Mouse (Mus musculus) thymus, adult 2 months (tissue): ENCODE results near the gene Umodl1. TPM values are rescaled to one million over a fixed set of nuclear protein-coding genes. Genes with fewer than 3 reads are reported as not detected.
A peak's percentile ranks its signal among the peaks of the same experiment; 100 is the strongest.

Source experiments
- DNase-seq: peaks from one replicate; pipeline ENCODE4 v3.0.0; 2021
- H3K27ac ChIP-seq: fragments of 200-500 bp; 2 replicates; pipeline ENCODE4 v1.5.1; 2012; ENCODE audit warnings: low read length, control low read depth; ENCODE audit not compliant: control insufficient read depth, insufficient read depth
- H3K27me3 ChIP-seq: fragments of 200-500 bp; 2 replicates; pipeline ENCODE4 v1.6.1; 2012; ENCODE audit warnings: mild to moderate bottlenecking, low read length, moderate library complexity, mixed read lengths; ENCODE audit not compliant: control insufficient read depth, insufficient read depth
- H3K36me3 ChIP-seq: fragments of 200-500 bp; 2 replicates; pipeline ENCODE4 v1.6.1; 2012; ENCODE audit warnings: mild to moderate bottlenecking, low read length, moderate library complexity; ENCODE audit not compliant: control insufficient read depth, insufficient read depth
- H3K4me1 ChIP-seq: fragments of 200-500 bp; replicated peaks from 2 replicates; pipeline ENCODE4 v1.6.1; 2012; ENCODE audit warnings: low read length; ENCODE audit not compliant: control insufficient read depth, insufficient read depth
- H3K4me3 ChIP-seq: fragments of 200-500 bp; 2 replicates; pipeline ENCODE4 v1.5.1; 2012; ENCODE audit warnings: mild to moderate bottlenecking, low read length, control low read depth, moderate library complexity; ENCODE audit not compliant: control insufficient read depth, insufficient read depth
- CTCF ChIP-seq: fragments of 200-500 bp; IDR thresholded peaks from 2 replicates; pipeline ENCODE4 v1.5.1; 2012; ENCODE audit warnings: mild to moderate bottlenecking, control low read depth, low read length, moderate library complexity, borderline replicate concordance; ENCODE audit not compliant: control insufficient read depth, poor library complexity, insufficient read depth; ENCODE audit errors: extremely low read depth
- POLR2A ChIP-seq: fragments of 200-500 bp; IDR thresholded peaks from 2 replicates; pipeline ENCODE4 v1.6.1; 2012; ENCODE audit warnings: mild to moderate bottlenecking, low read length, control low read depth, moderate library complexity; ENCODE audit not compliant: control insufficient read depth, poor library complexity, insufficient read depth; ENCODE audit errors: extremely low read depth
- WGBS: fragments of 180-500 bp; shearing (Covaris S2); methylation state at CpG from one replicate; pipeline ENCODE4 v1.1.7; 2018; 5-methylcytosine and 5-hydroxymethylcytosine counted together
- polyA plus RNA-seq: library from polyadenylated mRNA; depleted of rRNA; stranded (reverse); fragments of >200 nt; gene quantifications from 2 replicates; pipeline ENCODE4 v1.2.3, GENCODE M21; 2012

Gene Umodl1
- polyA plus RNA-seq, 1 experiment, result 1.5 TPM

- Histone ChIP-seq H3K4me1 (peaks cover 3% of the 10 kb centered on the region; the same call in 1 of the 2 replicates), H3K36me3 (no peaks in the 10 kb centered on the region), H3K27ac (no peak overlapping the region), H3K27me3 (no peaks in the 10 kb centered on the region), H3K4me3 (no peak overlapping the region)
- TF ChIP-seq POLR2A, result no peak
- no peak for TF ChIP-seq CTCF
- WGBS, result 83% methylated on average over 10 of the region's 10 CpGs
- no peak for DNase-seq
These were observed 24.1 kb downstream of the Umodl1 start for GRCm38 (mm10) chr17:30978556-30978955.

DNA sequence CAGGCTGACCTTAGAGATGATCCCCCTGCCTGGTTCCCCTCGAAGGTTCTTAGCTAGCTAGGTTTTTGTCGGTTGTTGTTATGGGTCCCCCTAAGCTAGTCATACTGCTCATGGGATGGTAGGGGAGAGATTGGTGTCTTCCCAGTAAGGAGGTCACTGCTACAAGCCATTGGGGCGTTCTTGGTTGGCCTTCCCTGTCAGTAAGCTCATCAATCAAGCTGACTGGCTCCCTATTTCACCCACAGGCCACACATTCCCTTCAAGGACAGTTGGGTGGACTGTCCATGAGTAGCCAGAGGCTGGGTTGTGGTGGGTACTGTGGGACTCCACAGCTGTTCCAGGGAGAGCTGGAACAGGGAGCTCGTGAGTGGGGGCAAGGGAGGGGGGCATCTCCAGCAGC is 29.1 kb downstream of the Umodl1 start:
- H3K4me3 ChIP-seq, result no peak overlapping the region
- H3K27me3 ChIP-seq, result no peaks in the 10 kb centered on the region
- no peaks in the 10 kb centered on the region for H3K36me3 ChIP-seq
- H3K4me1 ChIP-seq, result no peaks in the 10 kb centered on the region
- DNase-seq, result no peak
- WGBS, result 85% methylated on average over 4 of the region's 4 CpGs
- H3K27ac ChIP-seq, result no peak overlapping the region
- TF ChIP-seq POLR2A (no peak), CTCF (no peak)

- Histone ChIP-seq H3K27ac (no peak overlapping the region), H3K4me3 (no peak overlapping the region), H3K27me3 (no peaks in the 10 kb centered on the region), H3K36me3 (no peaks in the 10 kb centered on the region), H3K4me1 (no peaks in the 10 kb centered on the region)
- TF ChIP-seq POLR2A (no peak), CTCF (peak; percentile 18; the same call in 1 of the 2 replicates)
- peak; percentile 19 for DNase-seq
- WGBS, result 57% methylated on average over 9 of the region's 10 CpGs
These were observed 35.8 kb downstream of the Umodl1 start for GRCm38 (mm10) chr17:30990254-30990653.

DNA sequence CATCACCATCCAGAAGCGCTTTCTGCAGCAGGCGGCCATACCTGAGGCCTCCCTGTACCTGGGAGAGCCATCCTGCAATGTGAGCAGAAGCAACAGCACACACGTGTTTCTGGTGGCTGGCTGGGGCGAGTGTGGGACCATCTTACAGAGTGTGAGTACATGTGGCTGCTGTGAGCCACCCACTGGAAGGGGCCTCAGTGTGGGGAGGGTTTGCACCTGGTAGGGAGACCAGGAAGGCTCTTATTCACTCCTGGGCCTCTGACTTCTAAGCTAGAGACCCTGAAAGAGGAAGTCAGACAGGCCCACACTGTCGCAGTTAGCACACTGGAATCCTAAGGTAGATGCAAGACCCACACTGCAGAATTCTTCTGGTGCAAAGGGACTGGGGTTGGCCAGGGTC is 41.9 kb downstream of the Umodl1 start:
- no peaks in the 10 kb centered on the region for H3K27me3 ChIP-seq
- H3K36me3 ChIP-seq, result no peaks in the 10 kb centered on the region
- H3K4me1 ChIP-seq, result peaks cover 17% of the 10 kb centered on the region
- TF ChIP-seq POLR2A (no peak), CTCF (no peak)
- H3K27ac ChIP-seq, result no peak overlapping the region
- WGBS, result 41% methylated on average over 5 of the region's 5 CpGs
- no peak overlapping the region for H3K4me3 ChIP-seq
- DNase-seq, result no peak

DNA sequence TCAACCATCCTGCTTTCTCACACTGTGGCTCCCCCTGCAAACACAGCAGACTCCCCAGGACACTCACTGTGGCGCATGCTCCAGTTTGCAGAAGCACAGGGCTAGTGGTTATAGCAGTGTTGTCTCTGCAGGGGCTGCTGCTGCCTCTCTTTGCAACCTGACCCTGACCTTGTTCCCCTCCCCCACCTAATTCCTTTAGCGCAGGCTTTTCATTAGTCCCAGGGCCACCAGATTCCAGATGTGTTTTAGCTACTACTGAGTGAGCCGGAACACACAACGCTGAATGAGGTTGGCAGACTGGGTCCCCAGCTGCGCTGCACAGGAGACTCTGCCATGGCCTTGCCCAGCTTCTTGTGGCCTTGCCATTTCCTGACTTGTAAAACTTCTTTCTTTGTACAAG is 46.5 kb downstream of the Umodl1 start:
- Histone ChIP-seq H3K4me1 (peaks cover 14% of the 10 kb centered on the region), H3K4me3 (no peak overlapping the region), H3K27ac (no peak overlapping the region), H3K27me3 (no peaks in the 10 kb centered on the region), H3K36me3 (no peaks in the 10 kb centered on the region)
- no peak for TF ChIP-seq POLR2A
- DNase-seq, result no peak
- WGBS, result 26% methylated on average over 5 of the region's 5 CpGs

DNA sequence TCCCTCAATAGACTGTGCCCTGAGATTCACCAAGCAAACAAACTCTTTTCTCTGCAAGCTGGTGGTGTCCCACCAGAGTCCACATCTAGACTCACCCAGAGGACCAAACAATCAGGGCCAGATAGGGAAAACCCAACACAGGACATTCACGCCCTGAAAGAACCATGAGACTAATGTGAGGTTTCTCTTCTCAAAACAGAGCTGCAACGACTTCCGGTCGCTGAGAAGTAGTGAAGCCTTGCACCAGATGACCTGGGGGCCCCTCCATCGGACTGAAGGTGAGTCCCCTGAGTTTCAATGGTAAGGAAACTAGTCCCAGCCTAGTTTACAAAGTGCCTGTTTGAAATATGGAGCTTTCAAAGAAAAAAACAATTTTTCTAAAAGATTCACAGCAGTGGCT is 48.2 kb downstream of the Umodl1 start:
- H3K27ac ChIP-seq, result no peak overlapping the region; the same call in 1 of the 2 replicates
- TF ChIP-seq POLR2A, result no peak
- no peak for TF ChIP-seq CTCF
- WGBS, result 84% methylated on average over 5 of the region's 5 CpGs
- no peaks in the 10 kb centered on the region for H3K36me3 ChIP-seq
- no peaks in the 10 kb centered on the region for H3K27me3 ChIP-seq
- DNase-seq, result no peak
- H3K4me3 ChIP-seq, result no peak overlapping the region
- H3K4me1 ChIP-seq, result peaks cover 7% of the 10 kb centered on the region

DNA sequence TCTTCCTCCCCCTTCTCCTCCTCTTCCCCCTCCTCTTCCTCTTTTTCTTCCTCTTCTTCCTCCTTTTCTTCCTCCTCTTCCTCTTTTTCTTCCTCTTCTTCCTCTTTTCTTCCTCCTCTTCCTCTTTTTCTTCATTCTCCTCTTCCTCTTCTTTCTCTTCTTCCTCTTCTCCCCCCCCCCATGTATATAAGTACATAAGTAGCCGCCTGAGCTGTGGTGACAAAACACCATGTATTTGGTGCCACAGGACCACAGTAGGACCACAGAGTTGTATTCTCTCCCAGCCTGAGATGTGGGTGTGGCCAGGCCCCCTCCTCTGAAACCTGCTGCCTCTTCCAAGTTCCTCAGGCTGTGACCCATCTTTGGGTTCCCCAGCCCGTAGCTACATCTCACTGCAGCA is 50.8 kb downstream of the Umodl1 start:
- WGBS, result 97% methylated on average over 2 of the region's 2 CpGs
- TF ChIP-seq POLR2A (no peak), CTCF (no peak)
- H3K27ac ChIP-seq, result no peak overlapping the region

More for the DNA sequence above, 50.8 kb downstream of the Umodl1 start:
- Histone ChIP-seq H3K4me1 (peaks cover 17% of the 10 kb centered on the region), H3K36me3 (no peaks in the 10 kb centered on the region), H3K27me3 (no peaks in the 10 kb centered on the region), H3K4me3 (no peak overlapping the region)
- no peak for DNase-seq
